Mouse (Mus musculus) midbrain, postnatal 0 days (tissue): ENCODE measurements around the gene 4931417E11Rik. TPM values are rescaled to one million over a fixed set of nuclear protein-coding genes. Genes with fewer than 3 reads are reported as not detected.

Experiments
- ATAC-seq: fragments of 200-750 bp; cut with Nextera tagmentation; 2 replicates; pipeline ENCODE4 v1.8.0; 2017; ENCODE audit warnings: moderate number of reproducible peaks, mild to moderate bottlenecking, moderate TSS enrichment, moderate library complexity; ENCODE audit not compliant: low FRiP score
- DNase-seq: peaks from one replicate; pipeline ENCODE4 v3.0.0-alpha.2; 2015; ENCODE audit warnings: low spot score
- H3K27ac ChIP-seq: fragments of 300-500 bp; sonication (generic); 2 replicates; pipeline ENCODE4 v1.5.1; 2014; ENCODE audit warnings: low read depth, mild to moderate bottlenecking, low read length, mixed read lengths
- H3K27me3 ChIP-seq: fragments of 300-500 bp; sonication (generic); 2 replicates; pipeline ENCODE4 v1.6.1; 2014; ENCODE audit warnings: low read length, control low read depth, mixed read lengths; ENCODE audit not compliant: insufficient read depth
- H3K36me3 ChIP-seq: fragments of 300-500 bp; sonication (generic); 2 replicates; pipeline ENCODE4 v1.6.1; 2014; ENCODE audit warnings: low read length, control low read depth, mixed read lengths; ENCODE audit not compliant: insufficient read depth
- H3K4me1 ChIP-seq: fragments of 300-500 bp; sonication (generic); 2 replicates; pipeline ENCODE4 v1.6.1; 2014; ENCODE audit warnings: mild to moderate bottlenecking, control low read depth, antibody characterized with exemption, low read length, mixed read lengths; ENCODE audit not compliant: insufficient read depth
- H3K4me2 ChIP-seq: fragments of 300-500 bp; sonication (generic); 2 replicates; pipeline ENCODE4 v1.6.1; 2014; ENCODE audit warnings: low read depth, mild to moderate bottlenecking, low read length, mixed read lengths; ENCODE audit not compliant: poor library complexity, severe bottlenecking
- H3K4me3 ChIP-seq: fragments of 300-500 bp; sonication (generic); 2 replicates; pipeline ENCODE4 v1.5.1; 2014; ENCODE audit warnings: low read depth, mild to moderate bottlenecking, low read length, moderate library complexity
- H3K9ac ChIP-seq: fragments of 300-500 bp; sonication (generic); replicated peaks from 2 replicates; pipeline ENCODE4 v1.6.1; 2014; ENCODE audit warnings: mild to moderate bottlenecking, low read length, moderate library complexity, mixed read lengths; ENCODE audit not compliant: poor library complexity, severe bottlenecking
- H3K9me3 ChIP-seq: fragments of 300-500 bp; sonication (generic); 2 replicates; pipeline ENCODE4 v1.6.1; 2016; ENCODE audit warnings: low read length, control low read depth
- CTCF ChIP-seq: IDR thresholded peaks from 2 replicates; pipeline ENCODE4 v1.5.1; 2016; ENCODE audit warnings: antibody characterized with exemption, mild to moderate bottlenecking
- WGBS: fragments of 180-500 bp; shearing (Covaris S2); extraction: QIAGEN DNeasy Blood & Tissue Kit; methylation state at CpG from one replicate; pipeline ENCODE4 v1.1.7; 2014; 5-methylcytosine and 5-hydroxymethylcytosine counted together
- polyA plus RNA-seq: library from polyadenylated mRNA; unstranded; fragments of >200 nt; fragmentation: Nextera tagmentation; extraction: Ambion mirVana; gene quantifications from 2 replicates; pipeline ENCODE4 v1.2.1, GENCODE M21; 2015
- total RNA-seq: library from RNA; depleted of rRNA; stranded (reverse); fragments of >200 nt; gene quantifications from 2 replicates; pipeline ENCODE4 v1.2.3, GENCODE M21; 2014; rRNA removed

The 4931417E11Rik gene
- total RNA-seq (not detected in 2 replicates), polyA plus RNA-seq (not detected in 2 replicates)

DNA sequence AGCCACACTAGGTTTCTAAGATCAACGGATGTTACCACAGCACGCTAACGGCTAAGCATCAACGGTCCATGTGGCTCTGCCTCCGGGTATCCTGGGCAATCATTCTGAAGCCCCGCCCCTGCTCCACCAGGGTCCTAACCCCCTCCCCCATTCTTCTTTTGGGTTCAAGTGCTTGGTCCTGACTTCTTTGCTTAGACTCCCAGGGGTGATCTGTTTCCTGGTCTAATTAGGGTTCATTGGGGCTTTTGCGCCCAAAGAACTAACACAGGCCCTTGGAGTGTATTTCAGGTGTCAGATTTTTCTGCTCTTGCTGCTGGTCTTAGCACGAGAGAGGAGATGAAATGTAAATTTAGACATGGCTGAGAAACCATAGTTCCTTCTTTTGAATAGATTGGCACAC lies at the start of gene 4931417E11Rik:
Gene 4931417E11Rik (minus strand): TSS at position 101 of the 400 bp plus-strand sequence.
- Histone ChIP-seq H3K4me3 (no peak within 1 kb of the TSS), H3K4me1 (no peaks in the 10 kb centered on the region), H3K27ac (no peak within 1 kb of the TSS), H3K27me3 (no peaks in the 10 kb centered on the region), H3K9me3 (no peaks in the 10 kb centered on the region), H3K36me3 (no peaks in the 10 kb centered on the region), H3K4me2 (no peak within 1 kb of the TSS), H3K9ac (no peak within 1 kb of the TSS)
- no peak for ATAC-seq
- 72% methylated on average over 8 of the region's 8 CpGs for WGBS
- no peak for DNase-seq
- TF ChIP-seq CTCF: no peak

DNA sequence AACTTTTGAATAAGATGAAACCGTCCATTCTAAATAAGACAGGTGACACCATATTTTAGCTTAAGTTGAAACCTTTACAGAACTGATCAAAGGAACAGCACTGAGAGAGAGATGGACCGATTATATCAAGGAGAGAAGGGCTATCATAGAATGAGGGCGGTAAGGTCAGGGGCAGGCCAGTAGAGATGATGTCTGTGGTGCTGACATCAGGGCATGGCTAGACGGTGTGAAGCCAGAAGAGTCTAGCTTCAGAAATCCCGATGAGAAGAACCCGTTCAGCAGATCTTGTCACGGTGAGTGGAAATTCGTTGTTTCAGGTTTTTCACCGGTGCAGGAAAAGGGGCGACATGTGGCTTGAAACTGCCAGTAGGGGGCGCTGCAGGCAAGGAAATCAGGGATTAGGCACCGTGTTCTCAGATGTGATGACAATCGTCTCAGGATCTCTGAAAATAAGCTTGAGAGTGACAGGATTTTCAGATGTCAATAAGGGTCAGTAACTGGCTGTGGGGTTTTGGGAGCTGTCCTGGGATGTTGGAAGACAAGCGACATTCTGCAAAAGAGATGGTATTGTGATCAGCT lies 48.4 kb upstream of the 4931417E11Rik start:
- WGBS: 22% methylated on average over 14 of the region's 14 CpGs
- peak; percentile 47; the same call in 1 of the 2 replicates for ATAC-seq
- Histone ChIP-seq H3K4me1 (no peaks in the 10 kb centered on the region), H3K27me3 (no peaks in the 10 kb centered on the region), H3K9ac (no peak overlapping the region), H3K4me2 (no peak overlapping the region), H3K36me3 (no peaks in the 10 kb centered on the region), H3K27ac (no peak overlapping the region), H3K9me3 (no peaks in the 10 kb centered on the region), H3K4me3 (no peak overlapping the region)
- DNase-seq: peak; percentile 85
- TF ChIP-seq CTCF: peak; percentile 91

- Histone ChIP-seq H3K9me3 (no peaks in the 10 kb centered on the region), H3K4me1 (no peaks in the 10 kb centered on the region), H3K27me3 (no peaks in the 10 kb centered on the region), H3K27ac (no peak overlapping the region), H3K4me3 (no peak overlapping the region), H3K36me3 (no peaks in the 10 kb centered on the region), H3K4me2 (no peak overlapping the region), H3K9ac (no peak overlapping the region)
- ATAC-seq: no peak
- WGBS: 23% methylated on average over 1 of the region's 1 CpGs
- TF ChIP-seq CTCF: peak; percentile 40
- DNase-seq: no peak
These were observed 43.4 kb upstream of the 4931417E11Rik start for GRCm38 (mm10) chr6:73512907-73513306.

DNA sequence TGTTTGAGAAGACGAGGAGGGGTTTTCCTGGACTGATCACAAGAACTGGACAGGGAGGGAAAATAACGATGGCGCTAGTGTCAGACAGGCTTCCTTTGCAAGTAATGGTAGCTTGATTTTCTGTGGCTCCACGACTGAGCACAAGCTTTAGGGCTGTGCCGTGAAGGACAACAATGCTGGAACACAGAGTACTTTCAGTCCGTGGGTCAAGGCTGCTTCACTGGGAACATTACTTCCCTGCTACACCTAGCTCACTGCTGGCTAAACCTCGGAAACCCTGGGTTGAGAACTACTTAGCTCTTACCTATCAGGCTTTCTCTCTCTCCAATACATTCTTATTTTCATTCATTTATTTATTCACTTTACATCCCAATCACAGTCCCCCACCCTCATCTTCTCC lies 30.2 kb upstream of the 4931417E11Rik start:
- Histone ChIP-seq H3K27me3 (no peaks in the 10 kb centered on the region), H3K36me3 (no peaks in the 10 kb centered on the region), H3K9me3 (no peaks in the 10 kb centered on the region), H3K4me2 (no peak overlapping the region), H3K9ac (no peak overlapping the region), H3K4me1 (no peaks in the 10 kb centered on the region), H3K4me3 (no peak overlapping the region), H3K27ac (no peak overlapping the region)
- TF ChIP-seq CTCF: no peak
- DNase-seq (no peak), ATAC-seq (no peak)
- WGBS: 83% methylated on average over 7 of the region's 7 CpGs

DNA sequence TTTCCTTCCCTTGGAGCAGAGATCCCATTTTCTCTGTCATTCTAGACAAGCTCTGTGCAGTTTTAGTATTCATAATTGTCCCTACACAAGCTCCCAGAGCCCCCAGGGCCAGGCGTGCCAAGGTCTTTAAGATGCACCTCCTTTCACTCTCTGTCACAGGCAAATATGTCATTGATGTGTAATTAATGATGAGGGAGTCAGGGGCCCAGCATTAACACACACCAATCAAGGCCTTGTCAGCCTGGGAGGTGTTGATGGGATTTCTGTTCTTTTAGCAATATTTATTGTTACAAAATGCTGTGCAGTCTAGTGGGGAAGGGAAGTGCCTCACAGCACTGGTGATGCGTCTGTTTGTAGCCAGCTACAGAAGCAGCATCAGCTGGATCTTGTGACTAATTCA lies 27.9 kb upstream of the 4931417E11Rik start:
- no peak for TF ChIP-seq CTCF
- H3K27ac ChIP-seq: no peak overlapping the region
- DNase-seq: no peak
- ATAC-seq: no peak
- H3K4me1 ChIP-seq: no peaks in the 10 kb centered on the region
- no peaks in the 10 kb centered on the region for H3K27me3 ChIP-seq
- no peak overlapping the region for H3K9ac ChIP-seq
- H3K9me3 ChIP-seq: no peaks in the 10 kb centered on the region
- H3K4me3 ChIP-seq: no peak overlapping the region
- 35% methylated on average over 2 of the region's 2 CpGs for WGBS
- H3K36me3 ChIP-seq: no peaks in the 10 kb centered on the region
- H3K4me2 ChIP-seq: no peak overlapping the region

DNA sequence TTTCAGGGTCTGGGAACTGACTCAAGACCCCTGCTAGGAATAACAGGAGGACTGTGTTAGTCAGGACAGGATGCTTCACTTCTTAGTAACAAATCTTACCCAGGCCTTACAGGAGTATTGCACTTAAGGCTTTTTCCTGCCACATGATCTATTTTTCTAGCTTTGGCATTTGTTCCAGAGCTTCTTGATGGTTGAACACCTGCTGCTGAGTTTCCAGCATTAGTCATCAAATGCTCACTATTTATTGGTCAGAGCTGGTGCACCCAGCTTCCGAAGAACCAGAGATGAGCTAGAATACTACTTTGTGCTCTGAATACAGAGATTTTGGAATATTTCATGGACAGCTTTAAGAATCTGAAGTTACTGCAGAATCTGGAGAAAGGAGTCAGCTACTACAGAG lies 21.1 kb upstream of the 4931417E11Rik start:
- Histone ChIP-seq H3K4me1 (no peaks in the 10 kb centered on the region), H3K27ac (no peak overlapping the region), H3K27me3 (no peaks in the 10 kb centered on the region), H3K9me3 (no peaks in the 10 kb centered on the region), H3K4me2 (no peak overlapping the region), H3K9ac (no peak overlapping the region), H3K36me3 (no peaks in the 10 kb centered on the region), H3K4me3 (no peak overlapping the region)
- ATAC-seq: no peak
- DNase-seq: no peak
- 93% methylated on average over 1 of the region's 1 CpGs for WGBS
- no peak for TF ChIP-seq CTCF
